Mouse (Mus musculus) C2C12 (cell line): ENCODE data around the gene Sema7a. TPM values are rescaled to one million over a fixed set of nuclear protein-coding genes. Genes with fewer than 3 reads are reported as not detected.

Source experiments
- H3K27me3 ChIP-seq: one replicate; pipeline ENCODE4 v1.6.1; 2011; ENCODE audit not compliant: control insufficient read depth, insufficient read depth, insufficient read length
- H3K36me3 ChIP-seq: one replicate; pipeline ENCODE4 v1.6.1; 2011; ENCODE audit not compliant: control insufficient read depth, insufficient read depth
- H3K4me3 ChIP-seq: one replicate; pipeline ENCODE4 v1.5.1; 2011; ENCODE audit warnings: mild to moderate bottlenecking, control low read depth; ENCODE audit not compliant: poor library complexity, insufficient read depth, severe bottlenecking
- H3K79me2 ChIP-seq: one replicate; pipeline ENCODE4 v1.6.1; 2011; ENCODE audit not compliant: control insufficient read depth, insufficient read depth
- H3K79me3 ChIP-seq: one replicate; pipeline ENCODE4 v1.6.1; 2011; ENCODE audit warnings: low read depth, control low read depth
- H3ac ChIP-seq: one replicate; pipeline ENCODE3; 2011; ENCODE audit warnings: low read depth; ENCODE audit not compliant: control insufficient read depth, insufficient read length
- CEBPB ChIP-seq: IDR thresholded peaks from one replicate; pipeline ENCODE4 v1.6.1; 2011; ENCODE audit warnings: low read depth, mild to moderate bottlenecking, control low read depth, moderate library complexity
- CTCF ChIP-seq: IDR thresholded peaks from one replicate; pipeline ENCODE4 v1.5.1; 2011; ENCODE audit not compliant: control insufficient read depth, insufficient read depth, insufficient read length
- FOSL1 ChIP-seq: IDR thresholded peaks from one replicate; pipeline ENCODE4 v1.8.0; 2011; ENCODE audit warnings: mild to moderate bottlenecking, low read length; ENCODE audit not compliant: poor library complexity, insufficient read depth, severe bottlenecking
- MAX ChIP-seq: IDR thresholded peaks from one replicate; pipeline ENCODE4 v1.6.1; 2011; ENCODE audit warnings: mild to moderate bottlenecking, control low read depth
- MYOD1 ChIP-seq: IDR thresholded peaks from one replicate; pipeline ENCODE4 v1.6.1; 2011; ENCODE audit warnings: low read depth; ENCODE audit not compliant: control insufficient read depth, insufficient read length
- MYOG ChIP-seq: IDR thresholded peaks from one replicate; pipeline ENCODE4 v1.6.1; 2011; ENCODE audit not compliant: control insufficient read depth, insufficient read length; ENCODE audit errors: extremely low read depth
- USF1 ChIP-seq: IDR thresholded peaks from one replicate; pipeline ENCODE4 v1.6.1; 2011; ENCODE audit warnings: low read depth, mild to moderate bottlenecking, control low read depth, moderate library complexity
- polyA plus RNA-seq: library from polyadenylated mRNA; unstranded; fragments of >200 nt; fragmentation: generic; extraction: Trizol; gene quantifications from one replicate; pipeline ENCODE4 v1.2.1, GENCODE M21; 2012; ENCODE audit warnings: missing spikeins

Sema7a gene
- polyA plus RNA-seq, 1 experiment = 53.8 TPM

GRCm38 (mm10) chr9:58005753-58006461, 66.0 kb downstream of the Sema7a start, which contains the start of gene Cyp11a1:
Cyp11a1 (plus strand) TSS chr9:58006411.
- TF ChIP-seq FOSL1 = no peak
- no peak for TF ChIP-seq MYOG
- TF ChIP-seq CEBPB = no peak
- TF ChIP-seq MAX = no peak
- TF ChIP-seq MYOD1 = no peak
- no peak for TF ChIP-seq USF1
- no peak for TF ChIP-seq CTCF
- Histone ChIP-seq H3K27me3 (no peaks in the 10 kb centered on the region), H3K4me3 (no peak within 1 kb of the TSS), H3K79me2 (no peaks in the 10 kb centered on the region), H3K36me3 (no peaks in the 10 kb centered on the region), H3K79me3 (no peaks in the 10 kb centered on the region), H3ac (no peak within 1 kb of the TSS)

GRCm38 (mm10) chr9:58008336-58009014, 68.6 kb downstream of the Sema7a start:
- H3K27me3 ChIP-seq = no peaks in the 10 kb centered on the region
- TF ChIP-seq MAX (no peak), MYOD1 (no peak), CEBPB (no peak), MYOG (no peak)
- no peak overlapping the region for H3K4me3 ChIP-seq
- no peak overlapping the region for H3ac ChIP-seq
- H3K79me2 ChIP-seq = no peaks in the 10 kb centered on the region
- no peaks in the 10 kb centered on the region for H3K36me3 ChIP-seq
- H3K79me3 ChIP-seq = no peaks in the 10 kb centered on the region

- H3K4me3 ChIP-seq = no peak overlapping the region
- H3K36me3 ChIP-seq = no peaks in the 10 kb centered on the region
- H3ac ChIP-seq = no peak overlapping the region
- H3K27me3 ChIP-seq = no peaks in the 10 kb centered on the region
- no peak for TF ChIP-seq CTCF
- TF ChIP-seq MAX = no peak
- TF ChIP-seq MYOD1 = peak; percentile 96
- peak; percentile 44 for TF ChIP-seq CEBPB
- no peak for TF ChIP-seq FOSL1
- peak; percentile 94 for TF ChIP-seq USF1
- no peak for TF ChIP-seq MYOG
- H3K79me2 ChIP-seq = no peaks in the 10 kb centered on the region
- H3K79me3 ChIP-seq = no peaks in the 10 kb centered on the region
These were observed 69.1 kb downstream of the Sema7a start for GRCm38 (mm10) chr9:58009015-58009362.

GRCm38 (mm10) chr9:58009588-58009987, 69.7 kb downstream of the Sema7a start:
- H3ac ChIP-seq = no peak overlapping the region
- no peaks in the 10 kb centered on the region for H3K79me3 ChIP-seq
- H3K79me2 ChIP-seq = no peaks in the 10 kb centered on the region
- no peaks in the 10 kb centered on the region for H3K36me3 ChIP-seq
- no peaks in the 10 kb centered on the region for H3K27me3 ChIP-seq
- no peak overlapping the region for H3K4me3 ChIP-seq
- TF ChIP-seq MYOG (no peak), CTCF (no peak), USF1 (no peak), CEBPB (no peak)

- Histone ChIP-seq H3K79me2 (no peaks in the 10 kb centered on the region), H3K79me3 (no peaks in the 10 kb centered on the region), H3ac (no peak overlapping the region), H3K27me3 (no peaks in the 10 kb centered on the region), H3K36me3 (no peaks in the 10 kb centered on the region), H3K4me3 (no peak overlapping the region)
- TF ChIP-seq MYOD1 = no peak
- no peak for TF ChIP-seq MAX
- TF ChIP-seq CEBPB = no peak
- TF ChIP-seq USF1 = no peak
- no peak for TF ChIP-seq CTCF
- TF ChIP-seq FOSL1 = no peak
- no peak for TF ChIP-seq MYOG
These were observed 71.1 kb downstream of the Sema7a start for GRCm38 (mm10) chr9:58011027-58011426.

- Histone ChIP-seq H3ac (no peak overlapping the region), H3K27me3 (no peaks in the 10 kb centered on the region), H3K79me2 (no peaks in the 10 kb centered on the region), H3K36me3 (no peaks in the 10 kb centered on the region), H3K79me3 (no peaks in the 10 kb centered on the region), H3K4me3 (no peak overlapping the region)
- TF ChIP-seq CEBPB = no peak
- no peak for TF ChIP-seq USF1
- no peak for TF ChIP-seq FOSL1
- no peak for TF ChIP-seq MAX
- no peak for TF ChIP-seq MYOD1
- TF ChIP-seq CTCF = no peak
- TF ChIP-seq MYOG = no peak
These were observed 71.6 kb downstream of the Sema7a start for GRCm38 (mm10) chr9:58011552-58011951.

Other genes with a start within 250 kb of the Sema7a start
- gene Edc3, start 231.6 kb upstream of the Sema7a start, polyA plus RNA-seq = 16.8 TPM
- 50.9 TPM for gene Clk3, start 174.3 kb upstream of the Sema7a start, polyA plus RNA-seq
- 0.87 TPM for gene Arid3b, start 103.3 kb upstream of the Sema7a start, polyA plus RNA-seq
- gene Ubl7, start 29.1 kb upstream of the Sema7a start, polyA plus RNA-seq = 59.0 TPM
- gene Cyp11a1, start 66.3 kb downstream of the Sema7a start, polyA plus RNA-seq = 0.04 TPM
- gene Stra6, start 123.7 kb downstream of the Sema7a start, polyA plus RNA-seq = 0.29 TPM
- not detected for gene Ccdc33, start 178.7 kb downstream of the Sema7a start, polyA plus RNA-seq